Mouse (Mus musculus) layer of hippocampus, adult 11-12 months (tissue): ENCODE measurements around the gene 4931414P19Rik.
"Not testable (repeated sequence)": the region's sequence is repeated elsewhere in the genome, so short reads cannot be mapped to it uniquely, and the experiment has no call there.

Experiments
- DNase-seq: peaks from one replicate; pipeline ENCODE4 v3.0.0; 2022; ENCODE audit warnings: low spot score

The 4931414P19Rik gene

DNA sequence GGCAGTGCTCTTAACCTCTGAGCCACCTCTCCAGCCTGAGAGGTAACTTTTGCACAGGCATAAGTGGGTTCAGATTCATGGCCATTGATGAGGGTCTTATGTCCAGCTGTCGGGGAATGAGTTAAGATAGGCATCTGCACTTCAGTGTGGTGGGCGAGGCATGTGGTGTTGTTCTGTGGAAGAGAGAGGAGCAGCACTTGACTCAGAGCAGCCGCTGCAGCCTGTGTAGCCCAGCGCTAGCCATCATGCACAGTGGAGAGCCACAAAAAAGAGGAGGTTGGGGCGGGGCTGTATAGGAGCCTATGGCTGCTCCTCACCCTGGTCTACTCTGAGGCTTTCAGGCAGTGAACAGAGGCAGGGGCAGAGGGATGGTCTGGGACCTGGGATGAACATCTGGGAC lies 22.3 kb upstream of the 4931414P19Rik start:
- DNase-seq, result no peak

DNA sequence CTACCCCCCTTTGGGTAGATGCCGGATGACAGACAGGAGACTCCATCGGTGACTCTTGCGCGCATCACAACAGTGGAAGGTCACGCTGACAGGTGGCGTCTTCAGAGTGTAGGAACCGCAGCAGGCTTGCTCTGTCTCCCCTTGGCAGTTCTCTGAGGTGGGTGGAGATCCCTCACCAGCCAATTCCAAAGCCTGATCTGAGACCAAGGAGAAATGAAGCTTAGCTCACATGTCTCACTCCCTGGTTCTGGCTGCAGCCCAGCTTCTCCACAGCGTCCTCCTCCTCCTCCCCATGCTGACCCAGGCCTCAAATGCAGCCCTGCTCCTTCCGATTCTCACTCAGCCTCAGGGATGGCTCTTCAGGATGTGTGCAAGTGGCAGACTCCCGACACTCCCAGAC lies 19.2 kb upstream of the 4931414P19Rik start:
- DNase-seq, result no peak

DNA sequence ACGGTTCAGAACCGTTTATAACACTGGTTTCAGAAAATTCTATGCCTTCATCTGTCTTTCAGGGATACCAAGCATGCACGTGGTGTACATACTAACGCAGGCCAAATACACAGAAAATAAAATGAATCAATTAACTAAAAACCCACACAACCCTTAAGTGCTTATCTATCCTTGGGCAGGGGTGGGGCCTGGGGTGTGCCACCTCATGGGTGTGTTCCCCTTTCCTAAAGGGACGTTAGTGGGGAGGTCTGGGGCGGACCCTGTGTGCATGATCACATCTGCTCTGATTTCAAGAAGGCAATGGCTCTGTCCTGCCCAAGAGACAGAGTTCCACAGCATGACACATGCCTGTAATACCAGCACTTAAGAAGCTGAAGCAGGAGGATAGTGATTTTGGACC lies 17.5 kb upstream of the 4931414P19Rik start:
- DNase-seq, result no peak

DNA sequence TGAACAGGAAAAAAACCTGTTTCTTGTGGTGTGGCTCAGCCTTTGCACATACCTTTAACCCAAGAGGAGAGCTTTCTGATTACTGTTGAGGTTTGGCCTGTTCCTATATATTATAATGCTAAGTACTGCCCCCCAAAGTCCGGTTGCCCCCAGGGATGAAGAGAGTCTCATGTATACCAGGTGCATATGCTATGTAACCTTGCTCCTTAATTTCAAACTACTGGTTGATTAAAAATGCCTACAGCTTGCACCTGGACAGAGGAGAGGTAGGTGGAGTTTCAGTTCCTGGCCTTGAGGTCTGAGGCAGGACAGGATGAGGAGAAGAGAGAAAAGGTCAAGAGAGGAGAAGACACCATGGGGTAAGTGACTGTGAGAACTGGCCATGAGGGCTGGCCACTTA lies 15.3 kb upstream of the 4931414P19Rik start, which contains the start of gene Psmb11:
TSS of gene Psmb11 (plus strand) at position 301 of the 400 bp plus-strand sequence.
- DNase-seq, result no peak

DNA sequence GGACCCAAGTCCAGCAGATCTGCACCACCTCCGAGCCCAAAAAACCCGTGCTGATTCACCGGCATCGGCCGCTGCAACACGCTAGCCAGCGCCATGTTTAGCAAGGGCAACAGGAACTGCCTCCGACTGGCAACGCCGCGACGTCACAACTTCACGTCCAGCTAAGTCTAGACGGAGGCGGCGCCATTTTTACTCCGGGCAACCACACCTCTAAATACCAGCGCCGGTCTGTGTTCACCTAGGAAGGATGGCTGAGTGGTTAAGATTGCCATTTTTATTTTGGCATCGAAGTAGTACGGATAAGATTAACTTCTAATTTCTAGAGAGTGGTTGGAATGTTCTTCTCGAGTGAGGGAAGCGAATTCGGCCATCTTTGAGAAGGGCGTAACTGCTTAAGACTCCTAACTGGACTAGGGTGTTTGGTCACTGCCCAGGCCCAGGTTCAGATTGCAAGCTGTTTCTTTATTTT lies 12.1 kb upstream of the 4931414P19Rik start, which contains the start of gene Psmb5:
TSS of gene Psmb5 (minus strand) at position 126 of the 469 bp plus-strand sequence.
- DNase-seq, result peak; percentile 91

DNA sequence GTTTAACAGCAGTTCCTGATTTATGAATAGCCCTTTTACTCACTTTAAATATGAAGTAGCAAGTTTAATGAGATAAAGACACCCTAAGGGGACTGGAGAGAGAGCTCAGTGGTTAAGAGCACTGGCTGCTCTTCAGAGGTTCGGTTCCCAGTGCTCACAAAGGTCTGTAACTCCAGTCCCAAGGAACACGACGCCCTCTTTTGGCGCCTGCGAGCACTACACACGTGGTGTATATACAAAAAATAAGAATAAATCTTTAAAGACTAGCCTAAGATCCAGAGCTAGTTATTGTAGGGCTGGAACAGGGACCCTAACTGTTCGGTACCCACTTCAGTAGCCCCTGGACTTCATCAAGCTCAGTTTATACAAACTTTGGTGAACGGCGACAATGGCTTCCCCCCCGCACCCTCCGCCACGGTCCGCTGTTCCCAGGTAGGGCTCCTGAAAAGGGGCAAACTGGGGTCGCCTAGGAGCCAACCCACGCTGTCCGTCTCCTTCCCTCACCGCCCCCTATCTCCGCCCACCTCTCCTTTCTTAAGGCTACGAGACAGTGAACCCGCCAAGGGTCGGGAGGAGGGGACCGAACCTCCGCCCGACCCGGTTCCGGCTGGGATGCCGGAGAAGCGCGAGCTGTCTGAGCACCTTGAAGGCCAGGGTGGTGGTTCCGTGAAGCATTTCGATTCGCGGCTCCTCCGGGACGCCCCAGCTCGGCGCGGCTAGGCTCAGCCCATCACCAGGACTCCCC lies 11.5 kb upstream of the 4931414P19Rik start:
- no peak for DNase-seq

DNA sequence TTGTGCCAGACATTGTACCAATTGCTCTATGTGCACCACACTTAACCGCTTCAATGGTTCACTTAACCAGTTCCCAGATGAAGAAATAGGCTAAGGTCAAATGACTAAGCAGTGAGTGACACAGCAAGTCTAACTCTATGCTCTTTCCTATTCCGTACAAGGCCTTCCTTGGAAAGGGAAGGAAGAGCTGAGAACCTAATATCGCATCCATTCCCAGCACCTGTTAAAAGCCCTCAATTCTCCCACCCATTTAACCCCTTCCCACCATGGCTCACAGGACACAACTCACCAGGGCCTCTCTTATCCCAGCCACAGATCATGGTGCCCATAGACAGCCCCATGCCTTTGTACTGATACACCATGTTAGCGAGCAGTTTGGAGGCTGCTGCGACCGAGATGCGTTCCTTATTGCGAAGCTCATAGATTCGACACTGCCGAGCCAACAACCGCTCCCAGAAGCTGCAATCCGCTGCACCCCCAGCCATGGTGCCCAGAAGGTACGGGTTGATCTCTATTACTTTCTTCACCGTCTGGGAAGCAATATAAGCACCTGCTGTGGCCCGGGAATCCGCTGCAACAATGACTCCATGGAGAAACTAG lies 10.5 kb upstream of the 4931414P19Rik start:
- DNase-seq, result no peak

DNA sequence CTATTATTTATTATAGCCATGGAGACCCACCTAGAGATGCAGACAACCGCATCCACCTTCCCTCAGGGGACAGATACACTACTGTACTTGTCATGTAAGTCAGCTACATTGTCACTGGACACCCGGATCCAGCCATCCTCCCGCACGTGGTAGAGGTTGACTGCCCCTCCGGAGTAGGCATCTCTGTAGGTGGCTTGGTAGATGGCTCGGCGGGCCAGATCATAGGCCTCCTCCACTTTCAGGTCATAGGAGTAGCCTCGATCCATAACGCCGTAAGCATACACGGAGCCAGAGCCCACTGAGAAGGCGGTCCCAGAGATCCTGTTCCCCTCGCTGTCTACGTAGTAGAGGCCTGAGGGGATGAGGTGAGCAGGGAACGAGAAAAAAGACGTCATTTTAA lies 8.3 kb upstream of the 4931414P19Rik start:
- DNase-seq, result not testable (repeated sequence)

DNA sequence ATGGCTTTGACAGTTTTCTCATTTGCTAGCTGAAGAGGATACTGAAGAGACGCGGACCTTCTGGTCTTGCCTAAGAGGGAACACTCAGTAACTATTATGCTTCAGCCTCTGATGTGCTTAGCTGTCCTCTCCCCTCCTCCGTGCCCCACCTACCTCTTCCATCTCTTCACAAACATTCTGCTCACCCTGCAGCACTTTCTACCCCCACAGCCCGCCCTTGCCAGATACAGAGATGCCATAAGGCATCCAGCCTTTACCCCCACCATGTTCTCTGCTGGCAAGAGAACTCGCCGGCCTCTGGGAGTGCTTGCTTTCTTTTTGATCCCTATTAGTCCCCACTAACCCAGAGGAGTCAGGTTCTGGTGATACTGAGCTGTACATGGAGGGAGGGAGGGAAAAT lies 4.9 kb upstream of the 4931414P19Rik start:
- peak; percentile 64 for DNase-seq

DNA sequence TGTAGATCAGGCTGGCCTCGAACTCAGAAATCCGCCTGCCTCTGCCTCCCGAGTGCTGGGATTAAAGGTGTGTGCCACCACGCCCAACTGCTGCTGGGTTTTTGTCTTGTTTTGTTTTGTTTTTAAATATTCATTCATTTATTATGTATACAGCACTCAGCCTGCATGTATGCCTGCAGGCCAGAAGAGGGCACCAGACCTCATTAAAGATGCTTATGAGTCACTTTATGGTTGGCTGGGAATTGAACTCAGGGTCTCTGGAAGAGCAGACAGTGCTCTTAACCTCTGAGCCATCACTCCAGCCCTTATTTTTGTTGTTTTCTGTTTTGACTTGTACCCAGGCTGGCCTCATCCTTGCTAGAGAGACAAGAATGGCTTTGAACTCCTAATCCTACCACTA lies 4.2 kb upstream of the 4931414P19Rik start:
- no peak for DNase-seq

DNA sequence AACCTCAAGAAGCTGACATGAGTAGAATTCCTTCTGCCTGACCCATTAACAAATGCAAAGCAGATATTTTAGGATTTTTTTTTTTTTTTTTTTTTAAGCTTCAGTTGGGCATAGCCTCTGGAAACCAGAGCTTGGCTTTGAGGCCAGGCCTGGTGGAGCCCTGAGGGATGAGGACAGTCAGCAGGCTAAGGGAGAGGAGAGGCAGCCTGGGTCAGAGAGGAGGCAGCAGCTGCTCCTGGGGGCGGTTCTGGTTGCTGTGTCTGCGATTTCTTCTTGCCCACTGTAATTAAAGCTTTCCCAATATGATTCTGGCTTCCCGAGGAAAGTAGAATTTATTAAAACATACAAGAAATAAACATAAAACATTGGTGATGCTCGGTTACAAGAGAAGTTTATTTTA lies 3.5 kb upstream of the 4931414P19Rik start:
- DNase-seq, result no peak

DNA sequence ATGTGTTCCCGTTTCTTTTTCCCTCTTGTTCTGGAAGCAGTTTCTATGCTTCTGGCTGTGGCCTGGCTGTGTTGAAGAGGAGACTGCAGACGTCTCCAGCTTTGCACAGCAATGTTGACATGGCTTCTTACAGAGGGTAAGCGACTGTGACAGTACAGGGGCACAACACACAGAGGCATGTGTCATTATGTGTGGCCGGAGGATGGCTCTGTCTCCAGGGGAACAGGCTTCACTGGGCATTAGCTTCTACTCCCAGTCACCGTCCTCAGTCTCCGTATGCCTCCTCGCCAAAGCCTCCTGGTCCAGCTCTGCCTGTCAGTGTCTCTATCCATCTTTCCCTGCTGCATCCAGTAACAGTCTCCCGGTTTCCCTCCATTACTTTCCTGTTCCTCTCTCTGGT lies 1.4 kb upstream of the 4931414P19Rik start:
- DNase-seq, result no peak

DNA sequence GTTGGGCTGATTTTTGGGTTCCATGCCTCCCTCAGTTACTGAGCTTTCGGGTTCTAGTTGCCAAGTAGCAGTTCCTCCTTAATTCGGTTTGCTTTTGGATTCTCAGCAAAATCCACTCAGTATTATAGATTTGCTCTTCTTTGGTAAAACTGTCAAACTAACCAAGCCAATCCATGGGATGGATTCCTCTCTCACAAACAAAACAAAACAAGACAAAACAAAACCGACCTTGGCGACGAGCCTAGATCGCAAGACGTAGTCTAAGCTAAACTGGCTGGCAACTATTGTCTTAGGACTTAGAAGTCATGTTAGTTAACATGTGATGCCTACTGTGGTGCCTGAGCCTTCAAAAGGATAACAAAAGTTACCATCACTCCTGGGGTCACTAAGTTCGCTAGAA lies 2.1 kb downstream of the 4931414P19Rik start:
- no peak for DNase-seq

DNA sequence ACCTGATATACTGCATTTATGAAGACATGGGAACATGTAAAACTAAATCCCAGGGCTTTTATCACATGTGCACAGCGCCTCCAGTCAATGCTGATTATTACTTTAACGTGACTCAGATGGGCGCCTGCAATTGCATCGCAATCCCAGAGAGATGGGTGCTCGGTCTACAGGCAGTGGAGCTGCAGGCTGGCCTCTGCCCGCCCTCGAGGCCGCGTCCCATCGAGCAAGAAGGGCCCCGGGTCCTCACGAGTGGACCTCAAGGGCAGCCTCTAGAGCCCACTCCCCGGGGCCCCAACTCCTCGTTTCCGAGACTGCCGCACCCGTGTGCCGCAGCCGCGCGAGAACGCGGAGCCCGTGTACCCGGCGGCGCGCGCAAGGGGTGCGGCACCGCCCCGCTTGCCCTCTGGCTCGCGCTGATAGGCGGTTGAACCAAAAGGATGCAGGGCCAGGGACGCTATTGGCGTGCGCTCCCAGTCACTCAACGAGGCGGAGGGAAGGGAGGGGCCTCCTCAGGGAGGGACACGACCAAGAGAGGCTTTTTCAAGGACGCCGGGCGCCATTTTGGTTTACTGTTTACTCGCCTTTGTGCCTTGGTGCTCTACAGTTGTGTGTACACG lies 2.6 kb downstream of the 4931414P19Rik start:
- peak; percentile 96 for DNase-seq

DNA sequence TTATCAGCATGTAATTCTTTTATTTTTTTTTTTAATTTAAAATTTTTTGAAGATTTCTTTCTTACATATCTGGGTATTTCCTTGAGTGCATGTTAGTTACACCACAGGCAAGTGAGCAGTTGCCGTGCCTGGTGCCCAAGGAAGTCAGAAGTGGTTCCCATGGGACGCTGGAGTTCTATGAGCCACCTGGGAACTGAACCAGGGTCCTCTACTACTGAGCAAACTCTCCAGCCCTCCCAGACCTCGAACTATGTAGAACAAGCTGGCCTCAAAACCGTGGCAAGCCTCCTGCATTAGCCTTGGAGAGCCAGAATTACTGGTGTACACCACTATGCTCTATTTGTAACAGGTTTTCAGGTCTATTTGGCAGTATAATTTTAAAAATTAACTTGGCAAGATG lies 3.2 kb downstream of the 4931414P19Rik start:
- no peak for DNase-seq

DNA sequence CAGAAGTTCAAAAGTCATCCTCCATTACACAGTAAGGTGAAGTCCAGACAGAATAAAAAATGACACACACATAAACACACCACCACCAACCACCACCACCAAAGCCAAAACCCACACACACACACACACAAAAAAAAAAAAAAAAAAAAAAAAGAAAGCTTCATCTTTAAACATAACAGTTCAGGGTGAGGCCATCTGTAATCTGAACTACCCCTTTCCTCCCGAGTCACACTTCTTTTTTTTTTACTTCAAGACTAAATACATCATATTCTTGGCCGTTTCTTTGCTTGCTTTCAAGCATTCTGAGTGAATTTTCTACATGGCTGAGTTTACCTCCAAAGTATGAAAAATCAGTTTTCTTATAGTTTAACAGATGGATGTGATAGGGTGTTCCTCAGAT lies 4.2 kb downstream of the 4931414P19Rik start:
- DNase-seq, result no peak

DNA sequence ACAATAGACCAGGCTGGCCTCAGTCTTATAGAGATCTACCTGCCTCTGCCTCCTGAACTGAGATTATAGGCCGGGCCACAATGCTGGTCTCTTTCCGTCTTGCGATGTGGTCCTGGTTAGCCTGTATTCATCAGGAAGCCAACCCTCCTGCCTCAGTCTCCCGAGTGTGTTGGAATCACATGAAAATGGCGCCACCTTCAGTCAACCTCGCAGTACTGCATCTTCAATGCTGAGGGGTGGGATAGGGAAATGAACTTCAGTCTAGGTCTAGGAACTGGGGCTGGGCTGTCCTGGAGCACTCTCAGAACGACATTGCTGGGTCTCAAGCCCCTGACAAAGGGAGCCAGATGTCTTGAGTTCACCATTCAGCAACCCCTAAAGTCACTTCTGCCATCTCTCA lies 8.7 kb downstream of the 4931414P19Rik start:
- DNase-seq, result no peak

DNA sequence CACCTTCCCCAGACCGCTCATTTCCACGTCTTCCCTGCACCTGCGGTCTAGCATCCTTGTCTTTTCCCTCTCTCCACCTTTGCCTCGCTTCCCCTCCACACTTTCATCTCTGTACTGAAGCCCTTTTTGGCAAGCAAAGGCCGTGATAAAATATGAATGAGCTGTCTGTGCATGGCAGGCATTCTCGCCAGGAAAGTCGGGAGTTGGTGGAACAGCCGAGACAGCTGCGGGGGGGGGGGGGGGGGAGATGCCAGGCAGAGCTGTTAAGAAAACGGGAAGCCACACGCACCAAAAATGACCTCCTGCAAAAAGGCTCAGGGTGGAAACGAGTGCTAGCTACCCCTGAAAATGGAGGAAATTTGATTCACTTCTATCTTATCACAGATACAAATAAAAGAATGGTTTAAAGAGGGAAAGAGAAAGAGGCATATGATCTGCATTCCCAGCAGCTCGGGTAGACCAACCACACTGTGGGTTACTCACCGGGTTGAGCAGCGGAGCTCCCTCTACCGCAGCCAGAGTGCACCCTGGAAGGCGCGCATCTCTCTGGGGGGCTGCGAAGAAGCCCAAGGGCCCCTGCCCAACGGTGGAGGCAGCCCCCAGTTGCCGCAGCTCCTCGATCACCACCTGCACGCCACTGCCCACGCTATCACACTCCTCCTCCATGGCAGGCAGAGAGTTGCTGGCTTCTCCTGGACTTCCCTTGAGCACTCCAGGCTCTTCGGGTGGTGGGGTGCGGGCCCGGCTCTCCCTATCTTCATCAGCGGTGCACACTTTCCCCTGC lies 11.0 kb downstream of the 4931414P19Rik start:
- no peak for DNase-seq

DNA sequence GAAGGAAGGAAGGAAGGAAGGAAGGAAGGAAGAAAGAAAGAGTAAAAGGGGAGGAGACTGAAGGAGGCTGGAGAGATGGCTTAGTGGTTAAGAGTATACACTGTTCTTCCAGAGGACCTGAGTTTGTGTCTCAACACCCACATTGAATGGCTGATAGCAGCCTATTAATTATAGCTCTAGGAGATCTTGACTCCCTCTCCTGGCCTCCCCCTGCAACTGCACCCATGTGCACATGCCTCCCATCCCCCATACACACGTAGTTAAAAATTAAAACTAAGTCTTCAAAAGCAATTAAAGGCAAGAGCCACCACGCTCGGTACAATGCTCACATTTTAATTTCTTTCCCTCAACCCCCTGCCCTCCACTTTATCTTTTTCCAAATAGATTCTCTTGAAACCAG lies 11.7 kb downstream of the 4931414P19Rik start:
- no peak for DNase-seq

DNA sequence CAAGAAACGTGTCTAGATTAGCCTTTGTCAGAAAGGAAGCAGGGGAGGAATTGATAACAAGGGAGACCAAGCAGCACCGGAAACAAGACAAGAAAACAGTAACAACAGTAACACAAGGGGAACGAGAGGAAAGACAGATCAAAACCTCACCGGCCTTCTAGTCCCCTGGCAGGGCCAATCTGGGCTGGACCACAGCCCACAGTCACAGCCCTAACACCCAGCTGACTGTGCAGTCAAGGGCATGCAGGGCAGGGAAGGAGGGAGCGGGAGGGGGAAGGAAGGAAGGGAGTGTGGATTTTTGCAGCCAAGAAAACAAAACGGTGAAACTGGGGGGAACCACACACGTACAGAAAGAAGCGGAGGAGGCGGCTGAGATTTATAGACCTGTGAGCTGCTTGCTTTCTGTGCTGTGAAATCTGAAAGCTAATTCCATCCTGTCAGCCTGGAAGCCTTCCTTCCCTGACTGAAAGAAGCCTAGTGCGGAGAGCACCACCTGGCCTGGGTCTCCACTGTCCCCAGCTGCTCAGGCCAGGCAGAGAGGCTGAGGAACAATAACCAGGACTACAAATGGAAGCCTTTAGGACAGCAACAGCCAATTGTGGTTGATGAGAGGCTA lies 13.4 kb downstream of the 4931414P19Rik start:
- no peak for DNase-seq

DNA sequence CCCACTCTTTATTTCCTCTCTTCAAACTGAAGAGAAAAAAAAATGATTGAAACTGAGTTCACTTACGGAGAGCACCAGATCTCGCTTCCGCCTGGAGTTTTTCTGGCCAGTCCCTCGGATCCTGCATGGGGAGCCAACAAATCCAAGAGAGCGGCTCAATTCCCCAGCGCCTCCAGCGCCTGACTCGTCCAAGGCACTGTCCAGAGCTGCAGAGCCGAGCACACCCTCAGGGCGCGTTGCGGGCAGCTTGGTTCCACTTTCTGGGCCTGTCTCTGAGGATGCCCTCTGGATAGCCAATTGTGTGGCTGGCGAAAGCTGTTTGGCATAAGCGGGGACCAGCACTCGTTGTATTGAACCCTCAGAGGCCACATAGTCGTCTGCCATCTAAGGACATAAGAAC lies 14.7 kb downstream of the 4931414P19Rik start:
- DNase-seq, result no peak
